Mouse (Mus musculus): Measurements from ENCODE around the gene Mettl14.

Gene Mettl14

DNA sequence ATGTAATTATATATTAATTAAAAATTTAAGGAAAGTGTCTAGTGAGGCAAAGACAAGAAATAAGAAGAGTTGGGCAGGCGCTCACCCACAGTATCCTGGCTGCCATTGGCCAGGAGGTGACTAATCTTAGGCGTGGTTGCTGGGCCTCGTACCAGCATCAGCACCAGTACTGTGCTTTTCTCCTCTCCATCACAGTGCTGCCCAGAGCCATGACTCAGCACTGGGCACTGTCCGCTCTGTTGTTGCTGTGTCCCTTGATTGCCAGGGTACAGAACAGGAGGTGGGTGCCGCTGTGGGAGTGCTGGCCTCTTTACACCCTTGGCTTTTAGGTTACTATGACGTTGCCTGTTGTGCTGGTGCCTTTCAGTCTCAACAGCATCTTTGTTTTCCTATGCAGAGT lies 64.3 kb downstream of the Mettl14 start:
- DNase-seq (ENCODE audit: low read depth, low spot score), result no peak

DNA sequence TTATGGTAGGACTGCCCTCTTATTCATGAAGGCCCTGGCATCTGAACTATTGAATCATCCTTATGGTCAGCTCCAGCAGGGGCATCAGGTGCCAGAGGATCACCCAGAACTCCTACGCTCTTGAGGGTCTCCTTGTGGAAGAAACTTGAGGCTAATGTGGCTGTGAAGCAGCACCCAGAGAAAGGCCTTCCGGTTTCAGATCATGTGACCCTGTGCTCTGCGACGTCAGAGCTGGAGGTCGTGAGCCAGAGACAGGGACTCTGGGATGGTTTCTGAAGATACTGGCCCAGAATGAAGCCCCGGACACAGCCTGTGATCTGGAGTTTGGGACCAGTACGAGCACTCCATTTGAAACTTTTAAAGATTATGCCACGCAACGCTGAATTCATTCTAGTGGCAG lies 65.6 kb downstream of the Mettl14 start:
- DNase-seq (ENCODE audit: low read depth, low spot score), result no peak

All from CD4-positive helper T cell, adult 2 months (primary cell).